Mouse (Mus musculus): ENCODE results near the gene Gbx2.

The Gbx2 gene

GRCm38 (mm10) chr1:89935493-89936348 is 4.7 kb upstream of the Gbx2 start:
- no peak for DNase-seq (ENCODE audit: low read depth, low spot score)

- DNase-seq (ENCODE audit: low read depth, low spot score): no peak
These were observed 3.6 kb upstream of the Gbx2 start for GRCm38 (mm10) chr1:89934316-89935260.

GRCm38 (mm10) chr1:89933786-89934185 is 2.8 kb upstream of the Gbx2 start:
- no peak for DNase-seq (ENCODE audit: low read depth, low spot score)

- no peak for DNase-seq (ENCODE audit: low read depth, low spot score)
These were observed 2.0 kb upstream of the Gbx2 start for GRCm38 (mm10) chr1:89933028-89933427.

GRCm38 (mm10) chr1:89932616-89933015 is 1.6 kb upstream of the Gbx2 start:
- no peak for DNase-seq (ENCODE audit: low read depth, low spot score)

- DNase-seq (ENCODE audit: low read depth, low spot score): no peak
These were observed 1.0 kb upstream of the Gbx2 start for GRCm38 (mm10) chr1:89932021-89932423.

- DNase-seq (ENCODE audit: low read depth, low spot score): no peak
These were observed 428 bp downstream of the Gbx2 start for GRCm38 (mm10) chr1:89930551-89930950.

- no peak for DNase-seq (ENCODE audit: low read depth, low spot score)
These were observed 1.1 kb downstream of the Gbx2 start for GRCm38 (mm10) chr1:89929721-89930505.

- no peak for DNase-seq (ENCODE audit: low read depth, low spot score)
These were observed 1.8 kb downstream of the Gbx2 start for GRCm38 (mm10) chr1:89929181-89929580.

- DNase-seq (ENCODE audit: low read depth, low spot score): no peak
These were observed 2.3 kb downstream of the Gbx2 start for GRCm38 (mm10) chr1:89928676-89929075.

- no peak for DNase-seq (ENCODE audit: low read depth, low spot score)
These were observed 3.8 kb downstream of the Gbx2 start for GRCm38 (mm10) chr1:89927061-89927661.

GRCm38 (mm10) chr1:89926583-89927060 is 4.4 kb downstream of the Gbx2 start:
- DNase-seq (ENCODE audit: low read depth, low spot score): no peak

- DNase-seq (ENCODE audit: low read depth, low spot score): no peak
These were observed 5.3 kb downstream of the Gbx2 start for GRCm38 (mm10) chr1:89925501-89926190.

GRCm38 (mm10) chr1:89923642-89924020 is 7.3 kb downstream of the Gbx2 start:
- DNase-seq (ENCODE audit: low read depth, low spot score): no peak

- DNase-seq (ENCODE audit: low read depth, low spot score): peak; percentile 61
These were observed 7.9 kb downstream of the Gbx2 start for GRCm38 (mm10) chr1:89922883-89923641.

GRCm38 (mm10) chr1:89922282-89922681 is 8.7 kb downstream of the Gbx2 start:
- DNase-seq (ENCODE audit: low read depth, low spot score): no peak

GRCm38 (mm10) chr1:89921806-89922205 is 9.2 kb downstream of the Gbx2 start:
- DNase-seq (ENCODE audit: low read depth, low spot score): no peak

- DNase-seq (ENCODE audit: low read depth, low spot score): no peak
These were observed 11.8 kb downstream of the Gbx2 start for GRCm38 (mm10) chr1:89919206-89919605.

GRCm38 (mm10) chr1:89918111-89918510 is 12.9 kb downstream of the Gbx2 start:
- peak; percentile 36 for DNase-seq (ENCODE audit: low read depth, low spot score)

GRCm38 (mm10) chr1:89913611-89914010 is 17.4 kb downstream of the Gbx2 start:
- DNase-seq (ENCODE audit: low read depth, low spot score): no peak

All from retina, adult 2 months (tissue).